Mouse (Mus musculus): ENCODE results near the gene Slc35c2.

The Slc35c2 gene

DNA sequence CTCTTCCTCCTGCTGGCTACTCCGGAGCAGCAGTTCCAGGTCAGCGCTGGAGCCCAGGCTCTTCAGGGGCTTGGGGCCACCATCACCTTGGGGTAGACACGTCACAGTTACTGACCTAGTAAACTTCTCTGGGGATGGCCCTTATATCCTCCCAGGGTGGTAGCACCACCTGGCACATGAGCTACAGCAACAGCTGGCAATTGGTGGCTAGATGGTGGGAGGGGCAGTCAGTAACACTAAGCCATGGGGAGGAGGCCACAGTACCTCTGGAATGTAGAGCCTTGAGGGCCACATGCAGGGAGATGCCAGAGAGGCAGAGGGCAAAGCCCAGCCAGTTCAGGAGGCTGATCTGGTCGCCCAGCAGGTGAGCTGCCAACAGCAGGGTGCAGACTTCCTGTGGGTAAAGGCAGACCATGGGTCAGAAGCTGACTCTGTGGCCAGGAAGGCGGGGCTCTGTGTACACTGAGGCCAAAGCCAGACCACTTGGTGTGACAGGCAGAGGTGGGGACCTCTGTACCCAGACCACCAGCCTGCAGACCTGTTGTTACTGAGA lies 10.4 kb downstream of the Slc35c2 start:
- CTCF ChIA-PET: interaction anchor here (0.6 kb wide), 1 partner anchor 753 kb away, joined by 4 read pairs; no protein-coding TSS in a partner anchor

GRCm38 (mm10) chr2:165275824-165276223 lies 11.8 kb downstream of the Slc35c2 start:
- CTCF ChIA-PET: no interaction called here

DNA sequence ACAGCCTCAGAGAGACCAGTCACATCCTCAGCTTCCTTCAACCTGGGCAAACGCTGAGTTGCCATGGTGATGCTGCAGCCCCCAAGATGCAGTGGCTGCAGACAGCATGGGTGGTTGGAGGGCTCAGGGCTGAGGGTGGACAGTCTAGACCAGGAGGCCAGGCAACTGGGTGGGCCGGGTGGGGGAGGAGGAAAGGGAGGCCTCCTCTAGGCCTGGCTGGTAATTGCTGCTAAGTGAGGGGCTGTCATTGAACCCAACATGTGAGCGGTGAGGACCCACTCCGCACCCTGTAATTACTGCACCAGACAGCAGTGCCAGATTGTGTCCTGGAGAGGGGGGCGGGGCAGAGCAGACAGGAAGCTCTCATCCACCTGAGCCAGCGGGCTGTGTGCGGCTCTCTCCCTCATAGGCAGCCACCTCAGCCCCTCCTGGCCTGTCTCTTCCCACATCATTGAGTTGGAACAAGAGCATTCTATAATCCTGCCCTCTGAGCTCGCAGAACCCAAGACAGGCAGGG lies 12.5 kb downstream of the Slc35c2 start:
- CTCF ChIA-PET: interaction anchor here (0.6 kb wide), 1 partner anchor 47 kb away, joined by 3 read pairs; no protein-coding TSS in a partner anchor

DNA sequence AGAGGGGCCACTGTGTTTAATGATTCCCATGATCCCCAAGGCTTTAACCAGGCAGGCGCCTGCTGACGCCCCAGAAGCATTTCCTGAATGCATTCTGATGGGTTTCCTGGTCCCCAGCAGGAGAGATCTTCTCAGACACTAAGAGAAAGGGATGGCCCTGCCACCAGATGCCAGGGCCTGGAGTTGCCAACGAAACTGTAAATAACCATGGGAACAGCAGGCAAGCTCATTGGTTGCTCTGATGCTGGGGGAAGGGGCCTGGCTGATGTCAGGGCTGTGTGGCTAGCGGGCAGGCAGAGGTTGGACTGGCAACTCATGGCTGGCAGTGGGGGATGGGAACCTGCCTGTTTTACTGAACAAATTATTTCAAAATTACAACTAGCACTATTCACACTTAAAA lies 14.1 kb downstream of the Slc35c2 start:
- CTCF ChIA-PET: no interaction called here

DNA sequence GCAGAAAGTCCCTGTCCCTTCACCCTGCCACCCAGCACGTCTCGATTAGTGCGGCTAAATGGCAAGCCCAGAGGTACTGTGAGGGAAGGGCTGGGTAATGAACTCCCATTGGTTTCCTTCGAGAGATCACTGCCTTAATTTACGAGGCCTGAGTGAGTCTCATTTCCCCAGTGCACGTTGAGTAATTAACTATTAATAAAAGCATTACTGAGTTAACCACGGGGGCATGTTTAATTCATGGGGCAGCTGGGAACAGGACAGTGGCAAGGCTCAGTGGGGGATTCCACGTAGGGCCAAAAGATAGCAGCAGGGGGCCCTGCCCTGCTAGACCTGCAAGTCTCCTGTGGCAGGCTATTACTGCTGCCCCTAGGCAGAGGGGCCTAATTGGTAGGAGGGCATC lies 16.3 kb downstream of the Slc35c2 start:
- CTCF ChIA-PET: no interaction called here

DNA sequence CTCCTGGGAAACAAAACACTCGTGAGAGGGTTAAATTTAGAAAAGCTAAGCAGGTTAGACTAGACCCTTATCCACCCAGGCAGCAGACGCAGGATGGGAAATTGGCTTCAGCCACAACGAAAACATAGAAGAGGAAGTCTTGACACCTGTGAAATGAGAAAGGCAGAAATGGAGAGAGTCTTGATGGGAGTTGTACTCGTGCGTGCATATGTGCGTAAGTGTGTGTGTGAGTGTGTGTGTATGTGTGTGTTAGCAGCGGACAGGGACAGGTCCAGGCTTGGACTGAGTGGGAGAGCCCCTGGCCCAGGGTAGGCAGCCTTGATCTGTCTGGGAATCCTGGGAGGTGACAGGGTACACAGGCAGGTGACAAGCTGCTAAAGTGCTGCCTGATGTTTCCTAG lies 16.8 kb downstream of the Slc35c2 start:
- CTCF ChIA-PET: no interaction called here

GRCm38 (mm10) chr2:165266739-165267138 lies 20.9 kb downstream of the Slc35c2 start:
- CTCF ChIA-PET: no interaction called here

- CTCF ChIA-PET: no interaction called here
Observed at GRCm38 (mm10) chr2:165263861-165264260, 23.8 kb downstream of the Slc35c2 start.

DNA sequence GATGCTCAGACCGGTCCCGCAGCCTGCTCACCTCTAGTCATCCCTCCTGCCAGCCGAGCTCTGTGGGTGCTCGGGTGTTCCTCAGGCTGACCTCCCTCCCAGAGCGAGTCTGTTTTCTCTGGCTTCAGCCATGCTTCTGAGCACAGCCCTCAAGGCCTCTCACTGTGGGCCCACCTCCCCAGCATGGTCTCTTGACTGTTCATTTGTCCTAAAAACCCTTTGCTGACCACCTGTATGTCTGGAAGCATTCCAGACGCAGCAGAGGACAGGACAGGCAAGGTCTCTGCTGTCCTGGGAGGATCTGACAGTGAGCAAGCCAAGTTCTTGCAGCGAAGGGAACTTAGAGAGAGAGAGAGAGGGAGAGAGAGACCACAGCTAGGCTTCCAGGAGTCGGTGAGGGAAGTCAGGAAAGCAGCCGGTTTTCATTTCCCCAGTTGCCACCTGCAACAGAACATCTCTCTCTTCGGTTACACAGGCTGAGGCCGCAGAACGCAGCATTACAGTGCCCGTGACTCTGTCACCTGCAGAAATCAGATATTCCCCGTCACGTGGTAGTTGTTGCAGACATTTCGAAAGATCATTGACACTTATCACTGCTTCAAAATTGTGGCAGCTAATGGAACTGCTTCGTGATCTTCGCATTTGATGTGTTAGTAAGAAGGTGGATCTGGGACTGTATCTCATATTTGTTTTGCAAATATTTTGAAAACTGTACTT lies 25.2 kb downstream of the Slc35c2 start:
- CTCF ChIA-PET: no interaction called here

GRCm38 (mm10) chr2:165259859-165260258 lies 27.8 kb downstream of the Slc35c2 start:
- CTCF ChIA-PET: no interaction called here

DNA sequence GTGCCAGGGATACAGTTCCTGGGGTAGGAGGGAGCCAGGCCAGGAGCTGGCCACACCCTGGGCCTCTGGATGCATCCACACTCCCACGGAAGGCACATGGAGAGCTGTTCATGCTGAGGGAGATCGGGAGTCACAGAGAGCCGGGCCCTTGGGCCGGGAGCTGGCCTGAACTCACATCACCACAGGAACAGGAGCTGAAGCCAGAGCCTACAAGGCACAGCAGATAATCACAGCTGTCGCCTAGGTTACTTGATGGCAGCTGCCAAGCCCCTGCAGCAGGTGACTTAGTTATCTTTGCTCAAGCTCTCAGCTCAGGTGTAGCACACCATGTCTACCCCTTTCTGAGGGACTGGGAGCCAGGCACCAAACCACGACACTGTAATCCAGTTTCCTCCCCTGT lies 29.3 kb downstream of the Slc35c2 start:
- CTCF ChIA-PET: no interaction called here

DNA sequence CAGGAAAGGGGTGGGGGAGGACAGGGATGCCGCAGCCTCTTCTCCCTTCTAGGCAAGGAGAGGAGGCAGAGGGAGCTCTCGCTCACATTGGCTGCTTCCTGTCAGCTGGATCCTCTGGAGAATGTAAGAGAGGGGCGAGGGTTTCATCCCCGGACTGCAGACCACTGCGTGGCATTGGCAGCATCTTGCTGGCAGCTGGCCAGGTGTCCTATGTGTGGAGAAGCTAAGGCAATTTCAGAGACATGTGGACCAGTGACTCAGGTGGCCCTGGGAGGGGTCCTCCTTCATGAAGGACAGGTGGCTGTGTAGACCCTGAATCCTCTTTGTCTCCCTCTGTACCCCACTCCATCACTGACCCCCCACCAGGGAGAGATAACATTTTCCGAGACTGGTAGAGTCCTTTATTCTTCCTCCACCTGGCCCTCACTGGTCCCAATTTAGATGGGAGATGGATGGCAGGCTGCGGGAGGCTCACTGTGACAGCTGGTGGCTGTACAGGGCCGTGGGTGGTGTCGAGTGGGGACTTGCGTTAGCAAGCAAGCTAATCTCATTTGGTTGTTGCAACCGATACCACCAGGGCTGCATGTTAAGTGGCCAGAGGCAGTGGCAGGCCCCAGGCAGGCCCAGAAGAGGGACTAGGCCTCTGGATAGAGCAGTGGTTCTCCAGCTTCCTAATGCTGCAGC lies 30.4 kb downstream of the Slc35c2 start:
- CTCF ChIA-PET: no interaction called here

- CTCF ChIA-PET: no interaction called here
Observed at GRCm38 (mm10) chr2:165256213-165256612, 31.5 kb downstream of the Slc35c2 start.

DNA sequence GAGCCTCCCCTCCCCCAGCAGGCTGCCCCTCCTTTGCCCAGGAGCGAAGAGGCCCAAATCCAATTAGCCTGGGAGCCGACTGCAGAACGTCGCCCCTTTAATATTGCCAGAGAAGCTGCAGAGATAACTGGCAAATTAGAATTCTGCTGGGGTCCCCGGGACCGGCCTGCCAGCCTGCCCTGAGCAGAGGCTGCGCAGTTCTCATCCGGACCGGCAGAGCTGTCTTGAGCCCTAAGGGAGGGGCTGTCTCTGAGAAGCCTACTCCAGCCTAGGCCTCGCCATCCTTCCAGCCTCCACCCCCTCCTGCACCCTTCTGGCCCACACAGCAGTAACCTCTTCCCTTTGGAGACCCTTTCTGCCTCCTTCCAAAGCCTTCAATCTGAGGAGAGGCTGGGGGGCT lies 33.8 kb downstream of the Slc35c2 start:
- CTCF ChIA-PET: no interaction called here

DNA sequence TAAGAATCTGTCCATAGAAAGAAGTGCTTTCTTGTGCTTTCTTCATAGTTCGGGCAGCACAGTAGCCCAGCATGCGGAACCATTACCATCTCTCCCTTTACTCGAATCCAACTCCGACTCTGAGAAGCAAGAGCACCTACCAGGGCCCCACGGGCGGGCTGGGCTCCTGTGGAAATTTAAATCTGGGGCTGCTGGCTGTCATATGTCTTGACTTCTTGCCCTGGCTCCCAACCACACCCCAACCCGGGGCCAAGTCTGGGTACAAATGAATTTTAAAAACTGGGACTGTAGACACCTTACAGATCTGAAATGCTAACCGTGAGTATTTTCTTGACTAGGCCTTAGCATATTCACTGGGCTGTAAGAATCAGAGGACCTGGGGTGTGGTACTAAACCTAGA lies 34.4 kb downstream of the Slc35c2 start:
- CTCF ChIA-PET: no interaction called here

- CTCF ChIA-PET: no interaction called here
Observed at GRCm38 (mm10) chr2:165252801-165253200, 34.9 kb downstream of the Slc35c2 start.

- CTCF ChIA-PET: interaction anchor here (0.6 kb wide), 1 partner anchor 1204 kb away, joined by 16 read pairs; no protein-coding TSS in a partner anchor
Observed at GRCm38 (mm10) chr2:165252381-165252780, 35.3 kb downstream of the Slc35c2 start.

DNA sequence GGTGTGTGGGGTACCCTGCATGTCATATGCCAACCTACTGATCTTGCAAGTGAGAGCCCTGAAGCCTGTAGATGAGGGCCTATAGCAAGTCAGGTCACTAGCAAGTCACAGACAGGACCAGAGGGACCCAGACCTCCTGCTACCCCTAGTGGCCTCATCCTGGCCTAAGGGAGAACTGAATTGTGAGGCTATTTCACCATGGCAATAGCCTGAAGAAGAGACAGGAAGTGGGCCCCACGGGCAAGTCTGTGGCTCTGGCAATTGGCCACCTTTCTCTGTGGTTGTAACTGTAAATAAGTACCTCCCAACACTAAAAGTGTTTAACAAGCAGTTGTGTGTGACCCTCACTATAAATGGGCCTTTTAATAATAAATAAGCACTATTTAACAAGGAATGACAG lies 36.8 kb downstream of the Slc35c2 start:
- CTCF ChIA-PET: no interaction called here

GRCm38 (mm10) chr2:165248967-165249366 lies 38.7 kb downstream of the Slc35c2 start:
- CTCF ChIA-PET: interaction anchor here (0.6 kb wide), 1 partner anchor 294 kb away, joined by 3 read pairs; no protein-coding TSS in a partner anchor

- CTCF ChIA-PET: interaction anchor here (0.6 kb wide), 2 partner anchors 16 to 105 kb away, joined by 3 to 9 read pairs; no protein-coding TSS in a partner anchor
Observed at GRCm38 (mm10) chr2:165246349-165246748, 41.3 kb downstream of the Slc35c2 start.

GRCm38 (mm10) chr2:165243122-165243720 lies 44.4 kb downstream of the Slc35c2 start:
- CTCF ChIA-PET: no interaction called here

DNA sequence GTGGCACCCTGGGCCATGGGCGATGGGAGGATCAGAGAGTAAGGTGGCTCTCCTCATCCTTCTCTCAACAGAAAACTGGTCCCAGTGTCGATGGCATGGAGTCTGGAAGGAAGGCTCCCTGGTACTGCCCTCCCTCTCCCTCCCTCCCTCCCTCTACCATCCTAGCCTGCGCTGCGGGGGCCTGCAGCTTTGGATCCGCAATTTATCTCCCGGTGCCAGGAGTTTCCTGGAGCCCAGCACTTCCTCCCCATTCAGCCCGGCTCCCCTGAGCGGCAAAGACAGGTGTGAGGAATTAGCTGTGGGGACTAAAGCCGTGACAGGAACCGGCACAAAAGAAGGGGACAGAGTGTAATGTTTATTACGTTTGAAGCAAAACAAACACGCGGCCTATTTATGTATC lies 45.1 kb downstream of the Slc35c2 start:
- CTCF ChIA-PET: no interaction called here
